Comparison of ENCODE assay signal across 8 mouse cellular contexts in the genomic region with DNA sequence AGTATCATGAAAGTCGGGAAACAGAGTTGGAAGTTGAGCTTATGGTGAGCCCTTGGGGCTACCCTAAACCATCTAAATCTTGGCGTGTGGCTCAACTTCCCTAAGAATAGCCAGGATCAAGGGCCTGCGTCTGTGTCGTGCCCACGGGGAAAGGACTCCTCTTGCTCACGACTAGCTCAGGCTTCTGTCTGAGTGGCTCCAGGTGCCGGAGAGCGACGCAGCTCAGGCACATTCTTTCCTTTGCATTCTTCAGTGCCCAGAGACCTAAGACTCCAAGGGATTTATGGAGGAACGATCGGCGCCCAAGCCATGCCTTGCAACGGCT. TPM values are rescaled to one million over a fixed set of nuclear protein-coding genes. Genes with fewer than 3 reads are reported as not detected.
DNase-seq lines count a peak whose midpoint lies in the region; ATAC-seq and TF ChIP-seq lines count a peak whose summit lies in the region.

No protein-coding gene starts in this region.

- H3K27me3 ChIP-seq in embryonic facial prominence, embryonic 11.5 days (ENCODE audit: control insufficient read depth, insufficient read depth, low read length), result no peaks in the 10 kb centered on the region
- H3K27me3 ChIP-seq in limb, embryonic 10.5 days (ENCODE audit: low read depth, poor library complexity, severe bottlenecking), result no peaks in the 10 kb centered on the region
- no peaks in the 10 kb centered on the region; the same call in 1 of the 2 replicates for H3K27me3 ChIP-seq in neural tube, embryonic 14.5 days (ENCODE audit: control insufficient read depth, insufficient read depth, low read length)

- WGBS in embryonic facial prominence, embryonic 11.5 days, result under 1% methylated on average over 13 of the region's 13 CpGs
- WGBS in limb, embryonic 10.5 days, result under 1% methylated on average over 13 of the region's 13 CpGs
- WGBS in neural tube, embryonic 14.5 days, result under 1% methylated on average over 13 of the region's 13 CpGs

- peak; percentile 72 for ATAC-seq in embryonic facial prominence, embryonic 11.5 days (replicated peaks; ENCODE audit: insufficient number of reproducible peaks, low FRiP score, low TSS enrichment, low read depth)
- peak; percentile 50 for ATAC-seq in neural tube, embryonic 14.5 days (ENCODE audit: low read depth)

- H3K4me2 ChIP-seq in embryonic facial prominence, embryonic 11.5 days (ENCODE audit: low read depth, low read length), result peak overlapping the region; percentile 69
- peak overlapping the region; percentile 71 for H3K4me2 ChIP-seq in neural tube, embryonic 14.5 days (ENCODE audit: low read depth, low read length)

- TF ChIP-seq CTCF in layer of hippocampus, adult 2 months (conservative IDR thresholded peaks at IDR 0.05), result no peak

- H3K9ac ChIP-seq in embryonic facial prominence, embryonic 11.5 days (replicated peaks; ENCODE audit: low read length), result peak overlapping the region; percentile 74
- H3K9ac ChIP-seq in neural tube, embryonic 14.5 days (replicated peaks; ENCODE audit: low read depth, low read length), result peak overlapping the region; percentile 50

- no peaks in the 10 kb centered on the region for H3K36me3 ChIP-seq in embryonic facial prominence, embryonic 11.5 days (replicated peaks; ENCODE audit: control insufficient read depth, insufficient read depth, low read depth, low read length)
- 0 out of 2 replicates have a peak, but pooled peaks cover 3% of the 10 kb centered on the region for H3K36me3 ChIP-seq in limb, embryonic 10.5 days
- H3K36me3 ChIP-seq in neural tube, embryonic 14.5 days (ENCODE audit: control insufficient read depth, insufficient read depth, low read length), result no peaks in the 10 kb centered on the region

- no peaks in the 10 kb centered on the region for H3K4me1 ChIP-seq in embryonic facial prominence, embryonic 11.5 days (ENCODE audit: control insufficient read depth, insufficient read depth, low read length)
- peaks cover 23% of the 10 kb centered on the region for H3K4me1 ChIP-seq in limb, embryonic 10.5 days
- peaks cover 4% of the 10 kb centered on the region; the same call in 1 of the 2 replicates for H3K4me1 ChIP-seq in neural tube, embryonic 14.5 days (ENCODE audit: control insufficient read depth, insufficient read depth, low read length)

- peak overlapping the region; percentile 74 for H3K4me3 ChIP-seq in layer of hippocampus, adult 2 months
- H3K4me3 ChIP-seq in embryonic facial prominence, embryonic 11.5 days (ENCODE audit: low read depth, low read length), result peak overlapping the region; percentile 96
- peak overlapping the region; percentile 98 for H3K4me3 ChIP-seq in limb, embryonic 10.5 days
- peak overlapping the region; percentile 93 for H3K4me3 ChIP-seq in neural tube, embryonic 14.5 days (ENCODE audit: low read depth, low read length)

- no peaks in the 10 kb centered on the region for H3K9me3 ChIP-seq in embryonic facial prominence, embryonic 11.5 days (replicated peaks; ENCODE audit: control insufficient read depth, low read length)
- no peaks in the 10 kb centered on the region for H3K9me3 ChIP-seq in limb, embryonic 10.5 days (replicated peaks)
- no peaks in the 10 kb centered on the region for H3K9me3 ChIP-seq in neural tube, embryonic 14.5 days (ENCODE audit: control insufficient read depth, low read length)

- H3K27ac ChIP-seq in layer of hippocampus, adult 2 months, result peak overlapping the region; percentile 99
- H3K27ac ChIP-seq in embryonic facial prominence, embryonic 11.5 days (replicated peaks; ENCODE audit: low read depth, low read length), result peak overlapping the region; percentile 99
- H3K27ac ChIP-seq in limb, embryonic 10.5 days, result peak overlapping the region; percentile 100
- H3K27ac ChIP-seq in neural tube, embryonic 14.5 days (ENCODE audit: low read depth, low read length), result peak overlapping the region; percentile 99

- no peak for DNase-seq in layer of hippocampus, adult 2 months (ENCODE audit: low spot score in 2 of 2)
- DNase-seq in layer of hippocampus, adult 9-11 months, result no peak
- no peak for DNase-seq in embryonic facial prominence, embryonic 11.5 days (ENCODE audit: low spot score)
- DNase-seq in limb, embryonic 10.5 days (ENCODE audit: low spot score), result no peak
- DNase-seq in thymus, postnatal 0 days (ENCODE audit: low spot score), result no peak
- DNase-seq in adrenal gland, adult (ENCODE audit: inconsistent age in 2 of 2, low spot score in 1 of 2), result no peak
- DNase-seq in yolk sac, embryonic 10.5 days (ENCODE audit: low spot score), result no peak

RNA-seq across cellular contexts. Expression of a gene that starts 0.7 kb away (rescaled TPM):
- 100 to 1,000 TPM; 127 to 140 TPM for total RNA-seq in layer of hippocampus, adult 2 months (2021)
- polyA plus RNA-seq in embryonic facial prominence, embryonic 11.5 days (2014; fragmentation: Nextera tagmentation; extraction: Ambion mirVana), result 60.9 and 70.6 TPM in 2 replicates
- 37.5 and 45.9 TPM in 2 replicates for polyA plus RNA-seq in limb, embryonic 10.5 days (2016; fragmentation: Nextera tagmentation; extraction: Ambion mirVana)
- 39.0 and 50.3 TPM in 2 replicates for polyA plus RNA-seq in neural tube, embryonic 14.5 days (2014; fragmentation: Nextera tagmentation; extraction: Ambion mirVana)
- 12.9 and 14.6 TPM in 2 replicates for polyA plus RNA-seq in thymus, postnatal 0 days (2015; fragmentation: Nextera tagmentation; extraction: Ambion mirVana)
